In genomic region chr4:43391521-43392050, GRCm38 (mm10) we compare ENCODE assay signal across 29 mouse cellular contexts. TPM values are rescaled to one million over a fixed set of nuclear protein-coding genes. Genes with fewer than 3 reads are reported as not detected.
A peak's percentile ranks its signal among the peaks of the same experiment; 100 is the strongest.
DNase-seq lines count a peak whose midpoint lies in the region; ATAC-seq and TF ChIP-seq lines count a peak whose summit lies in the region.
"Had no signal": no experiment of that assay in that cellular context is flagged by ENCODE, and none has a peak within 500 bp of the region (broad histone marks: within the 10 kb centered on the region; RNA-seq: fewer than 3 reads in every experiment).

No protein-coding gene starts in this region.

- intact Hi-C loops in gastrocnemius, adult 2 months (cut with DNase I): no loop called here

- no peaks in the 10 kb centered on the region for H3K9me3 ChIP-seq in lung, embryonic 15.5 days
- H3K9me3 ChIP-seq in liver, postnatal 0 days (ENCODE audit: low read length): no peaks in the 10 kb centered on the region
- H3K9me3 ChIP-seq: forebrain, embryonic 13.5 days; heart, embryonic 13.5 days; hindbrain, embryonic 10.5 days; hindbrain, embryonic 15.5 days; liver, embryonic 13.5 days; midbrain, embryonic 10.5 days; midbrain, embryonic 15.5 days; stomach, embryonic 15.5 days had no signal

- H3K4me3 ChIP-seq in gastrocnemius, adult 2 months: no peak overlapping the region
- H3K4me3 ChIP-seq in layer of hippocampus, adult 2 months: no peak overlapping the region
- H3K4me3 ChIP-seq in lung, embryonic 15.5 days: no peak overlapping the region
- no peak overlapping the region for H3K4me3 ChIP-seq in liver, postnatal 0 days (ENCODE audit: low read depth, low read length)
- H3K4me3 ChIP-seq: forebrain, embryonic 13.5 days; heart, embryonic 13.5 days; hindbrain, embryonic 10.5 days; hindbrain, embryonic 15.5 days; liver, embryonic 13.5 days; midbrain, embryonic 10.5 days; midbrain, embryonic 15.5 days; stomach, embryonic 15.5 days had no signal

- TF ChIP-seq EP300 in liver, postnatal 0 days (IDR thresholded peaks at IDR 0.05; ENCODE audit: low read depth): no peak

- ATAC-seq in lung, embryonic 15.5 days (ENCODE audit: borderline replicate concordance, extremely low read depth, low FRiP score, low TSS enrichment): no peak
- peak; percentile 73 for ATAC-seq in liver, postnatal 0 days
- ATAC-seq: forebrain, embryonic 13.5 days; inflammation-experienced regulatory T-cells, adult 6 months; midbrain, embryonic 15.5 days had no signal

- no peaks in the 10 kb centered on the region for H3K27me3 ChIP-seq in lung, embryonic 15.5 days
- no peaks in the 10 kb centered on the region for H3K27me3 ChIP-seq in liver, postnatal 0 days (ENCODE audit: insufficient read depth, low read length)
- H3K27me3 ChIP-seq: forebrain, embryonic 13.5 days; heart, embryonic 13.5 days; hindbrain, embryonic 15.5 days; liver, embryonic 13.5 days; midbrain, embryonic 15.5 days; stomach, embryonic 15.5 days had no signal

- no peaks in the 10 kb centered on the region for H3K36me3 ChIP-seq in lung, embryonic 15.5 days
- H3K36me3 ChIP-seq in liver, postnatal 0 days (replicated peaks; ENCODE audit: insufficient read depth, low read length): no peaks in the 10 kb centered on the region
- H3K36me3 ChIP-seq: heart, embryonic 13.5 days; hindbrain, embryonic 10.5 days; hindbrain, embryonic 15.5 days; liver, embryonic 13.5 days; midbrain, embryonic 10.5 days; midbrain, embryonic 15.5 days; stomach, embryonic 15.5 days had no signal

- H3K4me1 ChIP-seq in lung, embryonic 15.5 days: peaks cover 39% of the 10 kb centered on the region
- H3K4me1 ChIP-seq in liver, postnatal 0 days (ENCODE audit: insufficient read depth): peaks cover 33% of the 10 kb centered on the region
- H3K4me1 ChIP-seq: forebrain, embryonic 13.5 days; hindbrain, embryonic 15.5 days; midbrain, embryonic 15.5 days had no signal

- peak overlapping the region; percentile 95 for H3K27ac ChIP-seq in gastrocnemius, adult 2 months
- peak overlapping the region; percentile 36; the same call in 1 of the 2 replicates for H3K27ac ChIP-seq in layer of hippocampus, adult 2 months
- peak overlapping the region; percentile 12; the same call in 1 of the 2 replicates for H3K27ac ChIP-seq in lung, embryonic 15.5 days
- peak overlapping the region; percentile 55 for H3K27ac ChIP-seq in liver, postnatal 0 days (ENCODE audit: low read depth)
- H3K27ac ChIP-seq: forebrain, embryonic 13.5 days; hindbrain, embryonic 10.5 days; hindbrain, embryonic 15.5 days; liver, embryonic 13.5 days; midbrain, embryonic 10.5 days; midbrain, embryonic 15.5 days; stomach, embryonic 15.5 days had no signal

- TF ChIP-seq CTCF in gastrocnemius, adult 2 months (IDR thresholded peaks at IDR 0.05): no peak
- TF ChIP-seq CTCF in layer of hippocampus, adult 2 months (conservative IDR thresholded peaks at IDR 0.05): no peak
- no peak for TF ChIP-seq CTCF in liver, postnatal 0 days (IDR thresholded peaks at IDR 0.05; ENCODE audit: low read depth)

- H3K4me2 ChIP-seq in lung, embryonic 15.5 days: no peak overlapping the region
- H3K4me2 ChIP-seq in liver, postnatal 0 days (ENCODE audit: low read depth, low read length): no peak overlapping the region
- H3K4me2 ChIP-seq: forebrain, embryonic 13.5 days; heart, embryonic 13.5 days; hindbrain, embryonic 15.5 days; liver, embryonic 13.5 days; midbrain, embryonic 15.5 days; stomach, embryonic 15.5 days had no signal

- WGBS in lung, embryonic 15.5 days: 73% methylated on average over 3 of the region's 3 CpGs
- WGBS in liver, postnatal 0 days (ENCODE audit: insufficient replicate concordance): 62% methylated on average over 3 of the region's 3 CpGs

- no peak overlapping the region for H3K9ac ChIP-seq in lung, embryonic 15.5 days
- no peak overlapping the region for H3K9ac ChIP-seq in liver, postnatal 0 days (replicated peaks)
- H3K9ac ChIP-seq: forebrain, embryonic 13.5 days; heart, embryonic 13.5 days; hindbrain, embryonic 15.5 days; liver, embryonic 13.5 days; midbrain, embryonic 15.5 days; stomach, embryonic 15.5 days had no signal

- no peak for DNase-seq in gastrocnemius, adult 2 months
- no peak for DNase-seq in gastrocnemius, postnatal 10 days
- no peak for DNase-seq in layer of hippocampus, adult 2 months (ENCODE audit: low spot score in 2 of 2)
- DNase-seq in layer of hippocampus, adult 9-10 months (ENCODE audit: low spot score): no peak
- DNase-seq in lung, postnatal 4 days: no peak
- DNase-seq in liver, postnatal 0 days: peak; percentile 61
- DNase-seq: adrenal gland, adult 8-10 months; cerebellum, adult 8-10 months; cerebellum, postnatal 25 days; gastrocnemius, postnatal 25 days; heart, adult 11 months; heart, postnatal 10 days; kidney, adult 11 months; liver, embryonic 13.5 days; right cerebral cortex, postnatal 25 days had no signal

RNA-seq across cellular contexts. Expression of gene Rusc2, which starts 9.8 kb away (rescaled TPM):
- total RNA-seq in gastrocnemius, adult 2 months (2021): 10 to 100 TPM; 19.0 to 29.6 TPM
- total RNA-seq in gastrocnemius, postnatal 10 days (2021): 10 to 100 TPM; 30.3 to 33.9 TPM
- 100 to 1,000 TPM; 117 to 120 TPM for total RNA-seq in layer of hippocampus, adult 2 months (2021)
- 13.0 and 14.0 TPM in 2 replicates for polyA plus RNA-seq in lung, embryonic 15.5 days (2015; fragmentation: Nextera tagmentation; extraction: Ambion mirVana)
- 1.9 and 2.1 TPM in 2 replicates for polyA plus RNA-seq in liver, postnatal 0 days (2015; fragmentation: Nextera tagmentation; extraction: Ambion mirVana)
- total RNA-seq: CH12.LX had no signal
- polyA plus RNA-seq: inflammation-experienced regulatory T-cells, adult 6 months had no signal

RNA-seq across cellular contexts. Expression of gene Fam166b, which starts 37.3 kb away (rescaled TPM):
- not detected for total RNA-seq in gastrocnemius, adult 2 months (2021)
- not detected for total RNA-seq in gastrocnemius, postnatal 10 days (2021)
- total RNA-seq in layer of hippocampus, adult 2 months (2021): 1 to 10 TPM in 1 of 2 experiments, under 1 TPM in 1; 0.98 to 1.9 TPM
- polyA plus RNA-seq in lung, embryonic 15.5 days (2015; fragmentation: Nextera tagmentation; extraction: Ambion mirVana): 0.14 and 0.25 TPM in 2 replicates
- 0.14 TPM in 1 of 2 replicates, not detected in the other for polyA plus RNA-seq in liver, postnatal 0 days (2015; fragmentation: Nextera tagmentation; extraction: Ambion mirVana)
- total RNA-seq: adrenal gland, adult 8-10 months; CH12.LX; gastrocnemius, postnatal 25 days; megakaryocyte progenitor cell, adult 5-6 weeks; neutrophil, adult 5-6 weeks had no signal
- polyA plus RNA-seq: embryonic facial prominence, embryonic 11.5 days; inflammation-experienced regulatory T-cells, adult 6 months; limb, embryonic 11.5 days; liver, embryonic 13.5 days had no signal

RNA-seq across cellular contexts. Expression of gene Tesk1, which starts 50.2 kb away (rescaled TPM):
- 10 to 100 TPM; 55.7 to 57.8 TPM for total RNA-seq in gastrocnemius, adult 2 months (2021)
- total RNA-seq in gastrocnemius, postnatal 10 days (2021): 10 to 100 TPM; 28.0 to 34.7 TPM
- 10 to 100 TPM; 79.9 to 86.0 TPM for total RNA-seq in layer of hippocampus, adult 2 months (2021)
- 8.3 and 8.5 TPM in 2 replicates for polyA plus RNA-seq in lung, embryonic 15.5 days (2015; fragmentation: Nextera tagmentation; extraction: Ambion mirVana)
- polyA plus RNA-seq in liver, postnatal 0 days (2015; fragmentation: Nextera tagmentation; extraction: Ambion mirVana): 1.2 TPM in 2 replicates

Comparison
In these comparisons a context has a peak if more than half of its experiments do, and no peak if none do; other contexts are left out.
1. H3K27ac ChIP-seq: peak in every context shown above with its lines; median percentile 95 in gastrocnemius, adult 2 months; 55 in liver, postnatal 0 days; 36 in layer of hippocampus, adult 2 months; 12 in lung, embryonic 15.5 days.